Mouse (Mus musculus): ENCODE measurements at regions not wholly inside any gene's neighbourhood (a gene's known extent, or its start where the extent isn't known, plus 50 kb on each side); places are given as distances from the start of the nearest gene placed in this dataset.

DNA sequence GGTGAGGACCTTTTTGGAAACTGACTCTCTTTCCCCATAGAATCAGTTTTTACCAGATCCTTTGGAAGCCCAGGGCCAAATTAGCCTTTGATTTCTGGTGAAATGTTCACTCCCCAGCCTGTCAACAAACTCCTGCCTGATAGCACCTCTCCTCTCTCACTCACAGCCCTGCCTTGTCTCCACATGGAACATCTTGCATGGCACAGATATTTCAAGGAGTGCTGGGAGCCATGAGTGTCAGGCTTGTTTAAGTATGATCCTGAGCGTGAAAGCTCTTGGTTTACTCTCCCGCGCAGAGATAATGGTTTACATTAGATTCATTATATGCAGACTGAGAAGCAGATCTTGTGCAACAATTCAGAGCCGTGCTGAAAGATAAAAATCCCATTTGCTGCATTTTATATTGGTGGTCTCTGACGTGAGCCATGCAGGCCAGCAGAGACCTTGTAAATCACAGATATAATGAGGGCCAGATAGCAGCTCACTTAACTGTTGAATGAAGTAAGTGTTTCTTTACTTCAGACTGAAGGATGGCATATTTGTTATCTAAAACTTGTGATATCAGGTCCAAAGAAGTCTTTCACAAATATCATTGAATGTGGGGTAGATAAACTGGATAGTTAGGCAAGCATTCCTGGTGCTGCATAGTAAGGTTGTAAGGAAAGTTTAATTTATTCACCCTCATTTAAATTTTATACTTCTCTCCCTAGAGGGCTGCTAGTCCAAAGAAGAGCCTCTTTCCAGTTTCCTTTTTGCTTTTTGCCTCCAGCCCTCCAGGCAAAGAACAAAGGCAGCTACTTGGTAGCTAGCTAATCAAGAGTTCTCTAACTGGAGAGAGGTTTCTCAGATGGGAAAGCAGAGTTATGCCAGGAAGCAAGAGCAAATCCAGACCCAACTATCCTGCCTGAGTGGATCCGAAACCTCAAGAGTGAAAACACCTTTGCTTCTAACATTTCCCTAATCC is 81.8 kb downstream of the Tbx18 start:
- Histone ChIP-seq H3K9ac (no peak overlapping the region), H3K9me3 (no peaks in the 10 kb centered on the region), H3K4me1 (replicated peaks) (no peaks in the 10 kb centered on the region), H3K36me3 (no peaks in the 10 kb centered on the region), H3K27me3 (no peaks in the 10 kb centered on the region), H3K4me3 (no peak overlapping the region), H3K27ac (replicated peaks) (no peak overlapping the region), H3K4me2 (no peak overlapping the region)
- WGBS = 55% methylated on average over 6 of the region's 6 CpGs
- ATAC-seq (ENCODE audit: low read depth) = no peak

DNA sequence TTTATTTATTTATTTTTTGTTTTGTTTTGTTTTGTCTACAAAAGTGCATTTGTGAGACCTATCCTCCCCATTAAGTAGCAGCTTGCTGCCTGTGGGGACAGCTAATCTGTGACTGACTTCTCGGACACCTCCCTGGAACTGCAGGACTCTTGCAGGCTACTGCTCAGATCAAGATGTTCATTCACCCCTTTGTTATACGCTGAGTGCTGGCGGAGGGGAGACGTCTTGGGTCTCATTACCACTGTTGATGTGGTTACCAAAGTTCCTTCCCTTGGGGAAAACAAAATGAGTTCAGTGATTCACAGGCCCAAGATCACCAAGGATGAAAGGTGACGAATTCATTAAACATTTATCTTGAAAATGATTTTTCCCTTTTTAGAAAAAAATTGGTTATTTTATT is 82.7 kb downstream of the Tbx18 start:
- Histone ChIP-seq H3K4me3 (no peak overlapping the region), H3K27ac (replicated peaks) (no peak overlapping the region), H3K27me3 (no peaks in the 10 kb centered on the region), H3K4me1 (replicated peaks) (no peaks in the 10 kb centered on the region), H3K9me3 (no peaks in the 10 kb centered on the region), H3K9ac (no peak overlapping the region), H3K4me2 (no peak overlapping the region), H3K36me3 (no peaks in the 10 kb centered on the region)
- 67% methylated on average over 5 of the region's 5 CpGs for WGBS
- no peak for ATAC-seq (ENCODE audit: low read depth)

GRCm38 (mm10) chr9:87645032-87645431 is 86.0 kb downstream of the Tbx18 start:
- 91% methylated on average over 5 of the region's 5 CpGs for WGBS
- no peak overlapping the region for H3K4me3 ChIP-seq
- H3K4me2 ChIP-seq = no peak overlapping the region
- H3K36me3 ChIP-seq = no peaks in the 10 kb centered on the region
- H3K9ac ChIP-seq = no peak overlapping the region
- no peaks in the 10 kb centered on the region for H3K9me3 ChIP-seq
- H3K27me3 ChIP-seq = no peaks in the 10 kb centered on the region
- no peak for ATAC-seq (ENCODE audit: low read depth)
- no peak overlapping the region for H3K27ac ChIP-seq (replicated peaks)
- H3K4me1 ChIP-seq (replicated peaks) = no peaks in the 10 kb centered on the region

DNA sequence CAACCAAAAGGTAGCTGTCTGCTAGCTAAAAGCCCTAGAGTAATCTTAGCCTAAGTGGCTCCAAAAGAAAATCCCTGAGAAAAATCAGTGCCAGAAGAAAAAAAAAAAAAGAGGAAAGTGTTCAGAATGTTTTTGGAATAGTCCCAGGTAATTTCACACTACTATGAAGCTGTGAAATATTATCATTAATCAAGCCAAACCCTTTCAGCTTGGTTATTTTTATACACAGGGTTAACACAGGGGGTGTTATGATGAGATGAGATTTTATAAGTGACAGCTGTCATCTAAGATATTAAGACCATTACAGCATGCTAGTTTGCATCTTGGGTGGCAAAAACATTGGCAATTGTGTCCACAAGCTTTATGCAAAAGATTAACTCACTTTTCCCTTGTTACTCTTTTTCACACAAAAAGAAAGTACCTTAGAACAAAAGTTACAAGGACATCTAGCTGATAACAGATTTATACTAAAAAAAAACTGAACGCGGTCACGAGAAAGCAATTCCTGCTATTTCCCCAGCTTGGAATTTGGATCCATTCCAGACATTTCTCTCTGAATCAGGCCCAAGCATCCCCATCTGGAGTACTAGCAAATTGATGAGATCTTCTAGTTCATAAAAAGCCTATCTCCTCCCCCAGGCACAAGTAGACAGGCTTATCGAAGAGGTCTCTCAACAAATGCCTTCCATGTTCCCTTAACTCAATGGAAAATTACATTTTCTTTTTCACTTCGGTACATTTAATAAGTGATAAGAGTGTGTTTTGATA is 97.0 kb downstream of the Tbx18 start:
- H3K9me3 ChIP-seq = no peaks in the 10 kb centered on the region
- H3K4me2 ChIP-seq = no peak overlapping the region
- no peaks in the 10 kb centered on the region for H3K4me1 ChIP-seq (replicated peaks)
- H3K36me3 ChIP-seq = no peaks in the 10 kb centered on the region
- H3K27me3 ChIP-seq = no peaks in the 10 kb centered on the region
- WGBS = 86% methylated on average over 5 of the region's 5 CpGs
- no peak overlapping the region for H3K4me3 ChIP-seq
- no peak overlapping the region for H3K27ac ChIP-seq (replicated peaks)
- no peak for ATAC-seq (ENCODE audit: low read depth)
- no peak overlapping the region for H3K9ac ChIP-seq

- H3K36me3 ChIP-seq = no peaks in the 10 kb centered on the region
- H3K27me3 ChIP-seq = no peaks in the 10 kb centered on the region
- WGBS = 57% methylated on average over 3 of the region's 3 CpGs
- no peaks in the 10 kb centered on the region for H3K9me3 ChIP-seq
- H3K9ac ChIP-seq = no peak overlapping the region
- no peak for ATAC-seq (ENCODE audit: low read depth)
- no peaks in the 10 kb centered on the region for H3K4me1 ChIP-seq (replicated peaks)
- no peak overlapping the region for H3K27ac ChIP-seq (replicated peaks)
- H3K4me2 ChIP-seq = no peak overlapping the region
- H3K4me3 ChIP-seq = no peak overlapping the region
These were observed 104.6 kb downstream of the Tbx18 start for GRCm38 (mm10) chr9:87626432-87626831.

GRCm38 (mm10) chr9:87618238-87618673 is 112.8 kb downstream of the Tbx18 start:
- Histone ChIP-seq H3K27ac (replicated peaks) (no peak overlapping the region), H3K4me2 (no peak overlapping the region), H3K36me3 (no peaks in the 10 kb centered on the region), H3K9me3 (no peaks in the 10 kb centered on the region), H3K4me1 (replicated peaks) (no peaks in the 10 kb centered on the region), H3K27me3 (no peaks in the 10 kb centered on the region), H3K9ac (no peak overlapping the region), H3K4me3 (no peak overlapping the region)
- ATAC-seq (ENCODE audit: low read depth) = no peak
- WGBS = 55% methylated on average over 7 of the region's 7 CpGs

DNA sequence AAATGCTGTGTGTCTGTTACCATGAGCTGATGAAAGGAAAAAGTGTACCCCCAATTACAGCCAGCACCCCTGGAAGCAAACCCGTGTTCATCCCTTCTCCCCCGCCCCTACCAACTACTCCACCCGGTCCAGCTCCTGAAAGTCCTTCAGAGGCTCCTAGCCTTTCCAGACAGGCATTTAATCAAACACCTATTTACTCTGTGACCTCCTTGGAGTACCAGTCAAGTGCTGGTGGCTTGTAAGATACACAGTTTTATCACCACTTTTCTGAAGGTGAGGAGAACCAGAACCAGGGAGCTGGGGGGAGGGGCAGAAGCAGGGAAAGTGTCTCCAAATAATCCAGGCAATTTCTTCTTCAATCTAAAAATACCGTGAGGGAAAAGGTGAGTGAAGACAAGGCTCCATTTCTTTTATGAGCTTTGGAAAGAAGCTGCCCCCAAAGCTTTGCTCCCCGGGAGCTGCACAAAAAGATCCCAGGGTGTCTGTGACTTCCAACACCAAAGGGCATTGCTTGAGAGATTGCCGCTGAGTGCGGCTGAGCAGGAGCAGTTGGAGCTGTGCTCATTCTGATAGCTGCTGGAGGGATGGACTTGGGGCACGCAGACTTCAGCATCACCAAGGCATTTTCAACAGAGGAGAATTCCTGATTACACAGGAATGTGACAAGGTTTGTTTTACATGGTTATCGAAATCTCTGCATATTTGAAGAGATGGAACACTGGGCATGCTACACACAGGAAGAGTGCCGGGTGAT is 123.0 kb downstream of the Tbx18 start:
- Histone ChIP-seq H3K4me3 (no peak overlapping the region), H3K27ac (replicated peaks) (no peak overlapping the region), H3K4me2 (no peak overlapping the region), H3K9me3 (no peaks in the 10 kb centered on the region), H3K27me3 (no peaks in the 10 kb centered on the region), H3K36me3 (no peaks in the 10 kb centered on the region), H3K9ac (no peak overlapping the region), H3K4me1 (replicated peaks) (no peaks in the 10 kb centered on the region)
- WGBS = 76% methylated on average over 10 of the region's 10 CpGs
- ATAC-seq (ENCODE audit: low read depth) = no peak

GRCm38 (mm10) chr9:87575591-87575990 is 155.5 kb downstream of the Tbx18 start:
- no peak overlapping the region for H3K4me3 ChIP-seq
- H3K4me1 ChIP-seq (replicated peaks) = no peaks in the 10 kb centered on the region
- 77% methylated on average over 2 of the region's 2 CpGs for WGBS
- no peaks in the 10 kb centered on the region for H3K9me3 ChIP-seq
- H3K36me3 ChIP-seq = no peaks in the 10 kb centered on the region
- ATAC-seq (ENCODE audit: low read depth) = no peak
- H3K27ac ChIP-seq (replicated peaks) = no peak overlapping the region
- H3K9ac ChIP-seq = no peak overlapping the region
- H3K4me2 ChIP-seq = no peak overlapping the region
- no peaks in the 10 kb centered on the region for H3K27me3 ChIP-seq

DNA sequence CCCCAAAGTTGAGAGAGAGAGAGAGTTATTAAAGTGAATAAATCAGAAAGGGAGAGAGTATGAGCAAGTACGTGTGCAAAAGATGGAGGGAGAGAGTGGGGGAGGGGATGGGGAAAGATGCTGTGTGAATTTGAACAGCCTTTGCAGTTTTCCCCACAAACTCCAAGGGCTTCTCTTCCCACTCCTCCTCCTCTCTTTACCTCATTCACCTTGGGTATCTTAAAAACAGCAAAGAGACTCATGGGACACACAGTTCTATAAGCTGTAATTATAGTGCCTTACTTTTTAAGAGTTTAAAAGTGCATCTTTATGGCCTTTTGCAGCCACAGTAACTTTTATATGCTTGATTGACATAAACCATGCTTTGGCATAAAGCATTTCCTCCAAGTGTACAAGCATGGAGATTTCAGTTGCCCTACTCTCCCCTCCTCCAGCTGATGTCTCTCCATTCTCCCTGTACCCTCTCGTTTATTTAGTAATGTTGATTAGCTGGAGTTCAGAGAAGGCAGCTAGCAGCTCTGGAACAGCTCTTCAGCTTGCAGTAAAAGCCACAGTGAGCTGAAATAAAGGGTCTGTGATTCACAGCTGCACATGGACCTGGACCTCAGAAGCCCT is 156.7 kb downstream of the Tbx18 start:
- Histone ChIP-seq H3K4me2 (no peak overlapping the region), H3K9ac (no peak overlapping the region), H3K9me3 (no peaks in the 10 kb centered on the region), H3K4me1 (replicated peaks) (no peaks in the 10 kb centered on the region), H3K27ac (replicated peaks) (no peak overlapping the region), H3K36me3 (no peaks in the 10 kb centered on the region), H3K27me3 (no peaks in the 10 kb centered on the region), H3K4me3 (no peak overlapping the region)
- ATAC-seq (ENCODE audit: low read depth) = no peak
- 49% methylated on average over 2 of the region's 2 CpGs for WGBS

GRCm38 (mm10) chr9:87563244-87563643 is 167.8 kb downstream of the Tbx18 start:
- Histone ChIP-seq H3K4me3 (no peak overlapping the region), H3K4me1 (replicated peaks) (no peaks in the 10 kb centered on the region), H3K9me3 (no peaks in the 10 kb centered on the region), H3K4me2 (no peak overlapping the region), H3K36me3 (no peaks in the 10 kb centered on the region), H3K9ac (no peak overlapping the region), H3K27ac (replicated peaks) (no peak overlapping the region), H3K27me3 (no peaks in the 10 kb centered on the region)
- WGBS = 78% methylated on average over 3 of the region's 3 CpGs
- ATAC-seq (ENCODE audit: low read depth) = no peak

DNA sequence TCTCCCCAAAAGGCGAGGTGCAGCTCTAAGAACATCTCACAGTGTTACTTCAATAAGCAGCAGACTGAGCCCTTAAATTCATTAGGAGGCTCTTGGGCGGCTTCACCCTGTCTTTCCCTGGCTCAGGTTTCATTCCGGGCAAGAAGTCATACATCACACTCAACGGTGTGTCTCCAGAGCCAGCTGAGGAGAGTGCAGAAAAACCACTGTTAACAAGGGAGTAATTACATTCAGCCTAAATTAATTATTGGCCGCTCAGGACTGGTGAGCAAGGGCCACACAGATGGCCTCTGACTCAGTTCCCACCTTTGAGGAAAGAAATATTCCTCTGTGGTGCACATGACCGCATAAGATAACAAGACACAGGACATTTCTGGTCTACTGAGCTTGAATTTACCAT is 168.3 kb downstream of the Tbx18 start:
- H3K27me3 ChIP-seq = no peaks in the 10 kb centered on the region
- H3K27ac ChIP-seq (replicated peaks) = no peak overlapping the region
- no peak for ATAC-seq (ENCODE audit: low read depth)
- WGBS = 67% methylated on average over 6 of the region's 6 CpGs
- no peaks in the 10 kb centered on the region for H3K36me3 ChIP-seq
- H3K4me1 ChIP-seq (replicated peaks) = no peaks in the 10 kb centered on the region
- no peak overlapping the region for H3K4me3 ChIP-seq
- H3K4me2 ChIP-seq = no peak overlapping the region
- H3K9ac ChIP-seq = no peak overlapping the region
- H3K9me3 ChIP-seq = no peaks in the 10 kb centered on the region

DNA sequence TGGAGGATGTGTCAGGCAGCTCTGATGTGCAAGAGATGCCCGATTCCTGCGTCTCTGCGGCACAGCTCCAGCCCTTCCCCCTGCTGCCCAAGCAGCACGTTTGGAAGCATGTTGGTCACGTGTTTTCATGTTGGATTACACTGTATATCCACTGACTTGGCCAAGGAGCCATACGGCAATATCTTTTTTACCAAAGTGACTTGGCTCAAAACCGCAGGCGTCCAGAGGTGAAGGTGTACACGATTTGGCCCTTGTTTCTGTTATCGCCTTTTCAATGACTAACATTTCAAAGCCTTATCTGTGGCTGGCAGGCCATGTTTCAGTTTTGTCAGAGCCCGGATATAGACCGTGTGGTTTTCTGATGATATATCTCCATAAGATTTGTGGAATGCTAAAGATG is 173.2 kb downstream of the Tbx18 start:
- ATAC-seq (ENCODE audit: low read depth) = no peak
- 86% methylated on average over 12 of the region's 12 CpGs for WGBS

More for the DNA sequence above, 173.2 kb downstream of the Tbx18 start:
- Histone ChIP-seq H3K4me1 (replicated peaks) (no peaks in the 10 kb centered on the region), H3K36me3 (no peaks in the 10 kb centered on the region), H3K4me3 (no peak overlapping the region), H3K4me2 (no peak overlapping the region), H3K27me3 (no peaks in the 10 kb centered on the region), H3K9me3 (no peaks in the 10 kb centered on the region), H3K9ac (no peak overlapping the region), H3K27ac (replicated peaks) (no peak overlapping the region)
